Mouse (Mus musculus): ENCODE data around the gene 1700018B08Rik.

GRCm38 (mm10) chr8:121525111-121525818 is 18.9 kb downstream of the 1700018B08Rik start:
- TF ChIP-seq CTCF (IDR thresholded peaks at IDR 0.05; ENCODE audit: control insufficient read depth, insufficient read depth, low read length) (no peak), POLR2A (IDR thresholded peaks at IDR 0.05; ENCODE audit: borderline replicate concordance, control insufficient read depth, low read depth, low read length) (no peak)
